Mouse (Mus musculus): ENCODE measurements at regions not wholly inside any gene's neighbourhood (a gene's known extent, or its start where the extent isn't known, plus 50 kb on each side); places are given as distances from the start of the nearest gene placed in this dataset.

- TF ChIP-seq NANOG (IDR thresholded peaks at IDR 0.05; ENCODE audit: borderline replicate concordance, low read length) (no peak), CTCF (conservative IDR thresholded peaks at IDR 0.05; ENCODE audit: low read length) (peak; percentile 70)
- H3K4me1 ChIP-seq (replicated peaks; ENCODE audit: low read depth, low read length) = no peaks in the 10 kb centered on the region
- H3K36me3 ChIP-seq (ENCODE audit: insufficient read depth, low read length) = no peaks in the 10 kb centered on the region
- no peak overlapping the region for H3K4me3 ChIP-seq (replicated peaks; ENCODE audit: low read length)
- H3K9me3 ChIP-seq (ENCODE audit: low read length) = no peaks in the 10 kb centered on the region
- no peaks in the 10 kb centered on the region for H3K27me3 ChIP-seq (ENCODE audit: insufficient read depth, low read length)
These were observed 67.1 kb upstream of the Trpm3 start for GRCm38 (mm10) chr19:22071701-22072100.

- no peaks in the 10 kb centered on the region for H3K4me1 ChIP-seq (replicated peaks; ENCODE audit: low read depth, low read length)
- no peak for TF ChIP-seq NANOG (IDR thresholded peaks at IDR 0.05; ENCODE audit: borderline replicate concordance, low read length)
- H3K27me3 ChIP-seq (ENCODE audit: insufficient read depth, low read length) = no peaks in the 10 kb centered on the region
- H3K9me3 ChIP-seq (ENCODE audit: low read length) = no peaks in the 10 kb centered on the region
- no peaks in the 10 kb centered on the region for H3K36me3 ChIP-seq (ENCODE audit: insufficient read depth, low read length)
- no peak overlapping the region for H3K4me3 ChIP-seq (replicated peaks; ENCODE audit: low read length)
These were observed 64.8 kb upstream of the Trpm3 start for GRCm38 (mm10) chr19:22074042-22074441.

GRCm38 (mm10) chr19:22081448-22081847, 57.4 kb upstream of the Trpm3 start:
- H3K4me1 ChIP-seq (replicated peaks; ENCODE audit: low read depth, low read length) = no peaks in the 10 kb centered on the region
- no peaks in the 10 kb centered on the region for H3K36me3 ChIP-seq (ENCODE audit: insufficient read depth, low read length)
- no peak overlapping the region for H3K4me3 ChIP-seq (replicated peaks; ENCODE audit: low read length)
- TF ChIP-seq NANOG (IDR thresholded peaks at IDR 0.05; ENCODE audit: borderline replicate concordance, low read length) = no peak
- no peaks in the 10 kb centered on the region for H3K27me3 ChIP-seq (ENCODE audit: insufficient read depth, low read length)
- no peaks in the 10 kb centered on the region for H3K9me3 ChIP-seq (ENCODE audit: low read length)
